Mouse (Mus musculus) neural tube, embryonic 14.5 days (tissue): Measurements from ENCODE around the gene Fgfr2. TPM values are rescaled to one million over a fixed set of nuclear protein-coding genes. Genes with fewer than 3 reads are reported as not detected.
A peak's percentile ranks its signal among the peaks of the same experiment; 100 is the strongest.

Experiments
- ATAC-seq: fragments of 200-750 bp; cut with Nextera tagmentation; 2 replicates; pipeline ENCODE4 v1.8.0; 2017; ENCODE audit warnings: low read depth, mild to moderate bottlenecking, moderate TSS enrichment, moderate library complexity
- H3K27ac ChIP-seq: fragments of 300-500 bp; sonication (generic); 2 replicates; pipeline ENCODE4 v1.5.1; 2014; ENCODE audit warnings: low read depth, mild to moderate bottlenecking, control low read depth, low read length, moderate library complexity, mixed read lengths
- H3K27me3 ChIP-seq: fragments of 300-500 bp; sonication (generic); 2 replicates; pipeline ENCODE4 v1.6.1; 2014; ENCODE audit warnings: low read length; ENCODE audit not compliant: control insufficient read depth, insufficient read depth
- H3K36me3 ChIP-seq: fragments of 300-500 bp; sonication (generic); 2 replicates; pipeline ENCODE4 v1.6.1; 2014; ENCODE audit warnings: low read length, mixed read lengths; ENCODE audit not compliant: control insufficient read depth, insufficient read depth
- H3K4me1 ChIP-seq: fragments of 300-500 bp; sonication (generic); 2 replicates; pipeline ENCODE4 v1.6.1; 2014; ENCODE audit warnings: low read length; ENCODE audit not compliant: control insufficient read depth, insufficient read depth
- H3K4me2 ChIP-seq: fragments of 300-500 bp; sonication (generic); 2 replicates; pipeline ENCODE4 v1.6.1; 2014; ENCODE audit warnings: mild to moderate bottlenecking, low read depth, low read length, control low read depth
- H3K4me3 ChIP-seq: fragments of 300-500 bp; sonication (generic); 2 replicates; pipeline ENCODE4 v1.5.1; 2014; ENCODE audit warnings: low read depth, low read length, control low read depth, mixed read lengths
- H3K9ac ChIP-seq: fragments of 300-500 bp; sonication (generic); replicated peaks from 2 replicates; pipeline ENCODE4 v1.6.1; 2014; ENCODE audit warnings: low read depth, mild to moderate bottlenecking, control low read depth, low read length, mixed read lengths
- H3K9me3 ChIP-seq: fragments of 300-500 bp; sonication (generic); 2 replicates; pipeline ENCODE4 v1.6.1; 2016; ENCODE audit warnings: low read length; ENCODE audit not compliant: control insufficient read depth
- WGBS: fragments of 180-500 bp; shearing (Covaris S2); extraction: QIAGEN DNeasy Blood & Tissue Kit; methylation state at CpG from one replicate; pipeline ENCODE4 v1.1.7; 2014; 5-methylcytosine and 5-hydroxymethylcytosine counted together
- polyA plus RNA-seq: library from polyadenylated mRNA; unstranded; fragments of >200 nt; fragmentation: Nextera tagmentation; extraction: Ambion mirVana; gene quantifications from 2 replicates; pipeline ENCODE4 v1.2.1, GENCODE M21; 2014

Fgfr2 gene
- polyA plus RNA-seq, 1 experiment from 2014 or later, result 28.1 TPM

- no peak overlapping the region for H3K4me3 ChIP-seq
- no peaks in the 10 kb centered on the region for H3K36me3 ChIP-seq
- WGBS, result 59% methylated on average over 16 of the region's 16 CpGs
- peaks cover 8% of the 10 kb centered on the region; the same call in 1 of the 2 replicates for H3K4me1 ChIP-seq
- H3K27me3 ChIP-seq, result peaks cover 18% of the 10 kb centered on the region
- no peak overlapping the region for H3K4me2 ChIP-seq
- H3K9me3 ChIP-seq, result no peaks in the 10 kb centered on the region
- no peak for ATAC-seq
- H3K9ac ChIP-seq, result no peak overlapping the region
- H3K27ac ChIP-seq, result no peak overlapping the region
These were observed 1346.9 kb downstream of the Fgfr2 start for GRCm38 (mm10) chr7:131776191-131776752.

GRCm38 (mm10) chr7:131757922-131758321, 1365.2 kb downstream of the Fgfr2 start:
- no peak overlapping the region for H3K27ac ChIP-seq
- WGBS, result 91% methylated on average over 3 of the region's 3 CpGs
- no peaks in the 10 kb centered on the region for H3K9me3 ChIP-seq
- no peak overlapping the region for H3K9ac ChIP-seq
- no peak for ATAC-seq
- H3K4me3 ChIP-seq, result no peak overlapping the region
- H3K36me3 ChIP-seq, result no peaks in the 10 kb centered on the region
- no peak overlapping the region for H3K4me2 ChIP-seq
- no peaks in the 10 kb centered on the region for H3K4me1 ChIP-seq
- no peaks in the 10 kb centered on the region; the same call in 1 of the 2 replicates for H3K27me3 ChIP-seq

- H3K36me3 ChIP-seq, result no peaks in the 10 kb centered on the region
- H3K27me3 ChIP-seq, result peaks cover 7% of the 10 kb centered on the region
- 32% methylated on average over 16 of the region's 16 CpGs for WGBS
- H3K4me1 ChIP-seq, result peaks cover 6% of the 10 kb centered on the region; the same call in 1 of the 2 replicates
- H3K4me2 ChIP-seq, result no peak overlapping the region
- no peak overlapping the region for H3K27ac ChIP-seq
- H3K4me3 ChIP-seq, result no peak overlapping the region
- no peak overlapping the region for H3K9ac ChIP-seq
- ATAC-seq, result no peak
- H3K9me3 ChIP-seq, result no peaks in the 10 kb centered on the region
These were observed 1375.8 kb downstream of the Fgfr2 start for GRCm38 (mm10) chr7:131747152-131748010.

- H3K4me3 ChIP-seq, result no peak overlapping the region
- H3K9ac ChIP-seq, result no peak overlapping the region
- 27% methylated on average over 9 of the region's 9 CpGs for WGBS
- no peaks in the 10 kb centered on the region for H3K36me3 ChIP-seq
- peaks cover 9% of the 10 kb centered on the region for H3K27me3 ChIP-seq
- no peak overlapping the region for H3K4me2 ChIP-seq
- ATAC-seq, result no peak
- no peaks in the 10 kb centered on the region for H3K9me3 ChIP-seq
- H3K27ac ChIP-seq, result no peak overlapping the region
- H3K4me1 ChIP-seq, result peaks cover 6% of the 10 kb centered on the region; the same call in 1 of the 2 replicates
These were observed 1376.4 kb downstream of the Fgfr2 start for GRCm38 (mm10) chr7:131746752-131747151.

- 20% methylated on average over 8 of the region's 8 CpGs for WGBS
- Histone ChIP-seq H3K4me2 (no peak overlapping the region), H3K36me3 (no peaks in the 10 kb centered on the region), H3K9me3 (no peaks in the 10 kb centered on the region), H3K27ac (no peak overlapping the region), H3K27me3 (peaks cover 9% of the 10 kb centered on the region; the same call in 1 of the 2 replicates), H3K4me3 (no peak overlapping the region), H3K4me1 (peaks cover 6% of the 10 kb centered on the region; the same call in 1 of the 2 replicates), H3K9ac (no peak overlapping the region)
- ATAC-seq, result no peak
These were observed 1380.0 kb downstream of the Fgfr2 start for GRCm38 (mm10) chr7:131743193-131743592.

GRCm38 (mm10) chr7:131722783-131723575, 1400.2 kb downstream of the Fgfr2 start:
- no peaks in the 10 kb centered on the region for H3K27me3 ChIP-seq
- ATAC-seq, result no peak
- H3K4me1 ChIP-seq, result 0 out of 2 replicates have a peak, but pooled peaks cover 3% of the 10 kb centered on the region
- H3K4me2 ChIP-seq, result peak overlapping the region; percentile 21; the same call in 1 of the 2 replicates
- H3K36me3 ChIP-seq, result no peaks in the 10 kb centered on the region
- H3K27ac ChIP-seq, result no peak overlapping the region
- no peak overlapping the region for H3K4me3 ChIP-seq
- H3K9ac ChIP-seq, result no peak overlapping the region
- 7% methylated on average over 9 of the region's 9 CpGs for WGBS
- H3K9me3 ChIP-seq, result no peaks in the 10 kb centered on the region

- no peak for ATAC-seq
- H3K4me3 ChIP-seq, result no peak overlapping the region
- H3K36me3 ChIP-seq, result no peaks in the 10 kb centered on the region
- H3K27me3 ChIP-seq, result no peaks in the 10 kb centered on the region
- H3K9me3 ChIP-seq, result no peaks in the 10 kb centered on the region
- no peak overlapping the region for H3K27ac ChIP-seq
- WGBS, result 20% methylated on average over 4 of the region's 4 CpGs
- no peak overlapping the region for H3K9ac ChIP-seq
- no peak overlapping the region for H3K4me2 ChIP-seq
- H3K4me1 ChIP-seq, result 0 out of 2 replicates have a peak, but pooled peaks cover 3% of the 10 kb centered on the region
These were observed 1400.8 kb downstream of the Fgfr2 start for GRCm38 (mm10) chr7:131722316-131722715.

- Histone ChIP-seq H3K4me3 (no peak overlapping the region), H3K4me1 (peaks cover 7% of the 10 kb centered on the region; the same call in 1 of the 2 replicates), H3K27ac (no peak overlapping the region), H3K27me3 (no peaks in the 10 kb centered on the region), H3K9me3 (no peaks in the 10 kb centered on the region), H3K4me2 (no peak overlapping the region), H3K36me3 (no peaks in the 10 kb centered on the region), H3K9ac (no peak overlapping the region)
- WGBS, result 10% methylated on average over 3 of the region's 3 CpGs
- no peak for ATAC-seq
These were observed 1404.9 kb downstream of the Fgfr2 start for GRCm38 (mm10) chr7:131718280-131718679.
